Mouse (Mus musculus) forebrain, embryonic 15.5 days (tissue): ENCODE data around the gene Vash2. TPM values are rescaled to one million over a fixed set of nuclear protein-coding genes. Genes with fewer than 3 reads are reported as not detected.

Experiments used
- ATAC-seq: fragments of 200-750 bp; cut with Nextera tagmentation; replicated peaks from 2 replicates; pipeline ENCODE4 v1.8.0; 2017; ENCODE audit warnings: mild to moderate bottlenecking, moderate TSS enrichment, moderate library complexity
- H3K27ac ChIP-seq: fragments of 300-500 bp; sonication (generic); replicated peaks from 2 replicates; pipeline ENCODE4 v1.5.1; 2015; ENCODE audit warnings: mild to moderate bottlenecking, inconsistent platforms
- H3K27me3 ChIP-seq: fragments of 300-500 bp; sonication (generic); 2 replicates; pipeline ENCODE4 v1.6.1; 2015; ENCODE audit warnings: inconsistent platforms
- H3K36me3 ChIP-seq: fragments of 300-500 bp; sonication (generic); 2 replicates; pipeline ENCODE4 v1.6.1; 2015; ENCODE audit warnings: mild to moderate bottlenecking, inconsistent platforms
- H3K4me1 ChIP-seq: fragments of 300-500 bp; sonication (generic); 2 replicates; pipeline ENCODE4 v1.6.1; 2015; ENCODE audit warnings: inconsistent platforms
- H3K4me2 ChIP-seq: fragments of 300-500 bp; sonication (generic); replicated peaks from 2 replicates; pipeline ENCODE4 v1.6.1; 2015; ENCODE audit warnings: mild to moderate bottlenecking, inconsistent platforms
- H3K4me3 ChIP-seq: fragments of 300-500 bp; sonication (generic); 2 replicates; pipeline ENCODE4 v1.5.1; 2015; ENCODE audit warnings: mild to moderate bottlenecking, inconsistent platforms
- H3K9ac ChIP-seq: fragments of 300-500 bp; sonication (generic); replicated peaks from 2 replicates; pipeline ENCODE4 v1.6.1; 2015; ENCODE audit warnings: mild to moderate bottlenecking, inconsistent platforms
- H3K9me3 ChIP-seq: fragments of 300-500 bp; sonication (generic); 2 replicates; pipeline ENCODE4 v1.6.1; 2016; ENCODE audit warnings: inconsistent platforms
- WGBS: fragments of 180-500 bp; shearing (Covaris S2); methylation state at CpG from one replicate; pipeline ENCODE4 v1.1.7; 2015; ENCODE audit warnings: mixed read lengths; 5-methylcytosine and 5-hydroxymethylcytosine counted together
- polyA plus RNA-seq: library from polyadenylated mRNA; unstranded; fragments of >200 nt; fragmentation: Nextera tagmentation; extraction: Ambion mirVana; gene quantifications from 2 replicates; pipeline ENCODE4 v1.2.1, GENCODE M21; 2015

The Vash2 gene
- polyA plus RNA-seq, 1 experiment from 2014 or later: 88.7 TPM

GRCm38 (mm10) chr1:190972612-190973192 lies 6.4 kb downstream of the Vash2 start:
- Histone ChIP-seq H3K36me3 (peaks cover 51% of the 10 kb centered on the region), H3K9ac (no peak overlapping the region), H3K9me3 (no peaks in the 10 kb centered on the region), H3K4me2 (no peak overlapping the region), H3K4me3 (no peak overlapping the region), H3K27ac (0 out of 2 replicates have a peak overlapping the region, but pooled peaks have one; percentile 47), H3K27me3 (no peaks in the 10 kb centered on the region), H3K4me1 (peaks cover 44% of the 10 kb centered on the region)
- WGBS: 66% methylated on average over 7 of the region's 7 CpGs
- ATAC-seq: no peak

GRCm38 (mm10) chr1:190971708-190972610 lies 7.1 kb downstream of the Vash2 start:
- Histone ChIP-seq H3K36me3 (peaks cover 51% of the 10 kb centered on the region), H3K4me2 (no peak overlapping the region), H3K9me3 (no peaks in the 10 kb centered on the region), H3K4me3 (no peak overlapping the region), H3K27ac (peak overlapping the region; percentile 47), H3K9ac (no peak overlapping the region), H3K27me3 (no peaks in the 10 kb centered on the region), H3K4me1 (peaks cover 37% of the 10 kb centered on the region)
- no peak for ATAC-seq
- 86% methylated on average over 14 of the region's 14 CpGs for WGBS

GRCm38 (mm10) chr1:190968010-190968409 lies 11.1 kb downstream of the Vash2 start:
- Histone ChIP-seq H3K4me2 (no peak overlapping the region), H3K36me3 (peaks cover 61% of the 10 kb centered on the region), H3K9ac (no peak overlapping the region), H3K27ac (no peak overlapping the region), H3K4me1 (peaks cover 8% of the 10 kb centered on the region), H3K4me3 (no peak overlapping the region), H3K9me3 (no peaks in the 10 kb centered on the region), H3K27me3 (no peaks in the 10 kb centered on the region)
- 94% methylated on average over 7 of the region's 7 CpGs for WGBS
- no peak for ATAC-seq

DNA sequence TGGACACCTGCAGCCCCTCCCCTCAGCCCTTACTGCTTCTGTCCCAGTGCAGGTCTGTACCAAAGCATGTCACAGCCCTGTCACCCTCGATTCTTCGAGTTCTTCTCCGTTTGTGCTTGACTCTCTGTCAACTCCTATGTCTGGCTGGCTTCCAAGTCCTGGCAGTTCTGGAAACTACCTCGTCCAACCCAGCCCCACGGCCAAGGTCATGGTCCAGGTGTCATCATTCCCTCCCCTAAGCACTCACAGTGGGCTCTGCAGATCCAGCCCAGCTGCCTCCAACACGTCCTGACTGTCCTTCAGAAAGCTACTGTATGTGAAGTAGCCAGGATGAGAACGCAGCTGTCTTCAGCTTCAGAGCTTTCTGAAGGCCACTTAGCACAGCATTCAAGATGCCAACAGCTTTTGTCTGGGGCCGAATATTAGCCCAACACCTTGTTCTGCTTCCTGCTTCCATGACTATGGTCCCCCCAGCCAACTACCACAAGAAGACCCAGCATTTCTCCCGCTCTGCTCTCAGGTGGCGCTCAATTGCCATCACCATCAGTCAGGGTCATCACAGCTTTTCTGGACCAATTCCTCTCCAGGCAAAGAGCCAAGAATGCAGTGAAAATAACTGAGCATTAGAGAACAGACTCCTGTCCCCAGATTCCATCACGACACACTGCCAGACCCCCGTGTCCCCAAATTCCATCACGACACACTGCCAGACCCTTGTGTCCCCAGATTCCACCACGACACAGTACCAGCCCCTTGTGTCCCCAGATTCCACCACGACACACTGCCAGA lies 13.9 kb downstream of the Vash2 start:
- WGBS: 82% methylated on average over 15 of the region's 15 CpGs

DNA sequence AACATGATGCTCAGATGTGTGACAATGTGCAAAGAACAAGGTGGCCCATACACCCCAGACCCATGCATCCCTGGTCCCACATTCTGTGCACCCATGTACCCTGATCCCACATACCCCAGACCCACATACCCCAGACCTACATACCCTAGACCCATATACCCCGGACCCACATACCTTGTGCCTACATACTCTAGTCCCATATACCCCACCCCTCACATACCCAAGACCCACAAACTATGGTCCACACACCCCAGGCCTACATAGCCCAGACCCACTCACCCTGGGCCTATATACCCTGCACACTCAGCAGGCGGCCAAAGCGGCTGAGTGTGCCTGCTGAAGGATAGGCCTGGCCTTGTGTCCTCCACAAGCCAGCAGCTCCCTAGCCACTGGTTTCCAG lies 16.3 kb downstream of the Vash2 start:
- peaks cover 71% of the 10 kb centered on the region for H3K36me3 ChIP-seq
- WGBS: 90% methylated on average over 3 of the region's 3 CpGs

More for the DNA sequence above, 13.9 kb downstream of the Vash2 start:
- Histone ChIP-seq H3K36me3 (peaks cover 66% of the 10 kb centered on the region), H3K4me2 (no peak overlapping the region), H3K4me3 (no peak overlapping the region), H3K9me3 (no peaks in the 10 kb centered on the region), H3K9ac (no peak overlapping the region), H3K27ac (no peak overlapping the region), H3K4me1 (no peaks in the 10 kb centered on the region), H3K27me3 (no peaks in the 10 kb centered on the region)
- no peak for ATAC-seq

GRCm38 (mm10) chr1:190958821-190959220 lies 20.3 kb downstream of the Vash2 start:
- ATAC-seq: no peak
- WGBS: 88% methylated on average over 5 of the region's 5 CpGs
- Histone ChIP-seq H3K27ac (no peak overlapping the region), H3K27me3 (no peaks in the 10 kb centered on the region), H3K4me2 (no peak overlapping the region), H3K9ac (no peak overlapping the region), H3K9me3 (no peaks in the 10 kb centered on the region), H3K4me1 (no peaks in the 10 kb centered on the region), H3K4me3 (no peak overlapping the region), H3K36me3 (peaks cover 89% of the 10 kb centered on the region)

More for the DNA sequence above, 16.3 kb downstream of the Vash2 start:
- no peak overlapping the region for H3K4me2 ChIP-seq
- no peak overlapping the region for H3K27ac ChIP-seq
- H3K9ac ChIP-seq: no peak overlapping the region
- H3K9me3 ChIP-seq: no peaks in the 10 kb centered on the region
- no peak overlapping the region for H3K4me3 ChIP-seq
- no peaks in the 10 kb centered on the region for H3K4me1 ChIP-seq
- no peaks in the 10 kb centered on the region for H3K27me3 ChIP-seq
- no peak for ATAC-seq

- Histone ChIP-seq H3K9me3 (no peaks in the 10 kb centered on the region), H3K4me1 (no peaks in the 10 kb centered on the region), H3K4me2 (no peak overlapping the region), H3K9ac (no peak overlapping the region), H3K27me3 (no peaks in the 10 kb centered on the region), H3K4me3 (no peak overlapping the region), H3K27ac (no peak overlapping the region), H3K36me3 (peaks cover 94% of the 10 kb centered on the region)
- WGBS: 81% methylated on average over 3 of the region's 3 CpGs
- no peak for ATAC-seq
Measured at GRCm38 (mm10) chr1:190953009-190953408, 26.1 kb downstream of the Vash2 start.

GRCm38 (mm10) chr1:190951014-190951413 lies 28.1 kb downstream of the Vash2 start:
- peaks cover 90% of the 10 kb centered on the region for H3K36me3 ChIP-seq

DNA sequence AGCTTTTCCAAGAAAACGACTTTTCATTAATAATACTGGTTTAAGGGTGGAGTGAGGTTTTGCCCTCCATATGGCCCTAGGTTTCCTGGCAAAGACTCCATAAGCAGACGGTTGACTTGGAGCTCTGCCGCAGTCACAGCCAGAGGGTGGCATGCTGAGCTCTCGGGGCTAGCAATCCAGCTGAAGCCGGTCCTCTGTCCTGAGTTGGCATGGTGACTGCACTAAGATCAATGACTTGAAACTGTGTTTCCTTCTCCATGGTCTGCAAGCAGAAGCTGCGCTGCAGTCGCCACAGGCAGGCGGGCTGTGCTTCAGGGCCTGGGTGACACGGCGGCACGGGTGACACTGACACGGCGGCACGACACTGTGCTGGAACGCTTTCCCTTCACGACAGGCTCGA lies 30.2 kb downstream of the Vash2 start:
- Histone ChIP-seq H3K4me1 (no peaks in the 10 kb centered on the region), H3K9ac (no peak overlapping the region)
- no peak for ATAC-seq

More at GRCm38 (mm10) chr1:190951014-190951413, 28.1 kb downstream of the Vash2 start:
- WGBS: 88% methylated on average over 5 of the region's 5 CpGs
- H3K4me1 ChIP-seq: no peaks in the 10 kb centered on the region
- no peaks in the 10 kb centered on the region for H3K9me3 ChIP-seq
- no peak overlapping the region for H3K27ac ChIP-seq
- no peak overlapping the region for H3K4me2 ChIP-seq
- no peaks in the 10 kb centered on the region for H3K27me3 ChIP-seq
- no peak overlapping the region for H3K4me3 ChIP-seq
- no peak overlapping the region for H3K9ac ChIP-seq
- no peak for ATAC-seq

GRCm38 (mm10) chr1:190948439-190948838 lies 30.7 kb downstream of the Vash2 start:
- no peak overlapping the region for H3K4me2 ChIP-seq
- H3K27me3 ChIP-seq: no peaks in the 10 kb centered on the region
- no peak overlapping the region for H3K27ac ChIP-seq
- H3K9me3 ChIP-seq: no peaks in the 10 kb centered on the region
- peaks cover 81% of the 10 kb centered on the region for H3K36me3 ChIP-seq
- no peak overlapping the region for H3K4me3 ChIP-seq
- H3K4me1 ChIP-seq: no peaks in the 10 kb centered on the region
- WGBS: 88% methylated on average over 7 of the region's 7 CpGs
- no peak for ATAC-seq
- no peak overlapping the region for H3K9ac ChIP-seq

More for the DNA sequence above, 30.2 kb downstream of the Vash2 start:
- WGBS: 89% methylated on average over 17 of the region's 17 CpGs
- Histone ChIP-seq H3K27me3 (no peaks in the 10 kb centered on the region), H3K9me3 (no peaks in the 10 kb centered on the region), H3K4me3 (no peak overlapping the region), H3K4me2 (no peak overlapping the region), H3K27ac (no peak overlapping the region), H3K36me3 (peaks cover 81% of the 10 kb centered on the region)

DNA sequence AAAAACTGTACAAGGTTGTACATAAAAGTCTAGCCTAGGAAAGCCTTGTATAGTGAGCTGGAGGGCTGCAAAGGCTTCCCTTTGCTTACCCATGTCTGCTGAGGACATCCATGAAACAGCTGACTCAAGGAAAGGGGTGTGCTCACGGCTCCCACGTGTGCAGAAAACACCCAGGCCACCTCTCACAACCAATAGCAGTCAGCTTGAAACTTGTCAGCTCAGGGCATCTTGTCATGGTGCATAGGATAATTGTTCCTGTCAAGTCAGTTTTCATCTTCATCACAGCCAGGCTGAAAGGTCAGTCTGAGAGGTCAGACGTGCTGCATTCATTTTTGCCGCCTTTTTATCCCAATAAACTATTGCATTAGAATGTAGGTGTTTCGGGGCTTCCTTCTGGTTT lies 31.1 kb downstream of the Vash2 start:
- no peak overlapping the region for H3K9ac ChIP-seq
- no peaks in the 10 kb centered on the region for H3K9me3 ChIP-seq
- H3K4me1 ChIP-seq: no peaks in the 10 kb centered on the region
- H3K4me3 ChIP-seq: no peak overlapping the region
- 88% methylated on average over 5 of the region's 5 CpGs for WGBS
- H3K4me2 ChIP-seq: no peak overlapping the region
- no peak overlapping the region for H3K27ac ChIP-seq
- no peak for ATAC-seq
- H3K27me3 ChIP-seq: no peaks in the 10 kb centered on the region
- peaks cover 81% of the 10 kb centered on the region for H3K36me3 ChIP-seq
